Comparison of ENCODE assay signal across 21 mouse cellular contexts in the genomic region with DNA sequence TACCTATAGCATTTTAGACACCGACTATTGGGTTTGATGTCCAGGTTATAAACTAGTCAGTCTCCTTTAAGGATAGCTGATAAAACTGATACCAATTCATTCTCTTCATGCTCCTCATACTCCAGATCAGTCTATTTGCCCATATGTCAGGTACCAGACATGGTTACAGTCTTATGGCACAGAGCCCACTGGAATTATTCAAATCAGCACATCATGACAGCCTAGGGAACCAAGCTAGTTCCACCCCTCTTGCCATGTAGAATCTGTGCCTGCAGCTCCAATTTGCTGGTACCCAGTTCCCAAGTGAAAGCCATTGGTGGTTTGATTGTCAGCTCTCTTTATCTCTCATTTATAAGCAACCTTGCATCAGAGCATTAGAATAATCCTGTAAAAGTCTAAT.
"Had no signal": no experiment of that assay in that cellular context is flagged by ENCODE, and none has a peak within 500 bp of the region (broad histone marks: within the 10 kb centered on the region; RNA-seq: fewer than 3 reads in every experiment).

No protein-coding gene starts in this region.

- H3K4me3 ChIP-seq: layer of hippocampus, adult 2 months; limb, embryonic 10.5 days; limb, embryonic 13.5 days; liver, embryonic 12.5 days; liver, embryonic 15.5 days; lung, embryonic 15.5 days; megakaryocyte, embryonic 14.5 days; myocyte; neural tube, embryonic 13.5 days had no signal

- H3K9me3 ChIP-seq: limb, embryonic 10.5 days; limb, embryonic 13.5 days; liver, embryonic 12.5 days; liver, embryonic 15.5 days; lung, embryonic 15.5 days; megakaryocyte, embryonic 14.5 days; neural tube, embryonic 13.5 days had no signal

- H3K27ac ChIP-seq: kidney, postnatal 0 days; layer of hippocampus, adult 2 months; limb, embryonic 10.5 days; limb, embryonic 13.5 days; liver, embryonic 12.5 days; liver, embryonic 15.5 days; lung, embryonic 15.5 days; neural tube, embryonic 13.5 days had no signal

- DNase-seq: kidney, adult 2 months; kidney, postnatal 25 days; layer of hippocampus, adult 9-11 months; liver; lung, adult 18-20 months; lung, postnatal 10 days; lung, postnatal 36 days; retina, postnatal 1 day; thymus, adult 18-20 months; thymus, postnatal 36 days had no signal

- H3K4me2 ChIP-seq: limb, embryonic 13.5 days; liver, embryonic 12.5 days; liver, embryonic 15.5 days; lung, embryonic 15.5 days; midbrain, embryonic 11.5 days; neural tube, embryonic 13.5 days had no signal

- ATAC-seq: liver, embryonic 12.5 days had no signal

- H3K27me3 ChIP-seq: limb, embryonic 13.5 days; liver, embryonic 12.5 days; liver, embryonic 15.5 days; lung, embryonic 15.5 days; megakaryocyte, embryonic 14.5 days; neural tube, embryonic 13.5 days had no signal

- H3K9ac ChIP-seq: limb, embryonic 13.5 days; liver, embryonic 12.5 days; liver, embryonic 15.5 days; lung, embryonic 15.5 days; neural tube, embryonic 13.5 days had no signal
